Mouse (Mus musculus) embryo, embryonic 10.5 days (tissue): ENCODE data around the gene Vmn1r167.
"Not testable (repeated sequence)": the region's sequence is repeated elsewhere in the genome, so short reads cannot be mapped to it uniquely, and the experiment has no call there.

Experiments
- DNase-seq: peaks from one replicate; pipeline ENCODE4 v3.0.0-alpha.2; 2015; ENCODE audit warnings: low spot score

Gene Vmn1r167

DNA sequence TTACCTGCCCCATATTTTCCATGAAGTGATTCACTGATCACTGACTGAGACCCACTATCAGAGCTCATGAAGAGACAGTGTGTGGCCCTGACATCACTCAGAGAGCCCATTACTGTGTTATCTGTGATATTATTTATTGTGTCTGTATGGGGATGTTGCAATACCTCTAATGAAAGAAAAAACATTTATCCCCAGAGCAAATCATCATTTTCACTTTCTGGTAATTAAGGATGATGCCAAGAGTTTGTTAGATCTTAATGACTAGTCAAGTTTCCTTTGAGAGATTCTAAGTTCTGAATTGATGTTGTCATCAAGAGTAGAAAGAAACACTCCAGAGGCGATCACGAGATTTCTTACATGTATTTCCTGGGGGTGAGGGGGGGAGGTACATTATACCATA, at the start of gene Vmn1r167:
TSS of gene Vmn1r167 (minus strand) at position 101 of the 400 bp plus-strand sequence.
- DNase-seq: not testable (repeated sequence)

DNA sequence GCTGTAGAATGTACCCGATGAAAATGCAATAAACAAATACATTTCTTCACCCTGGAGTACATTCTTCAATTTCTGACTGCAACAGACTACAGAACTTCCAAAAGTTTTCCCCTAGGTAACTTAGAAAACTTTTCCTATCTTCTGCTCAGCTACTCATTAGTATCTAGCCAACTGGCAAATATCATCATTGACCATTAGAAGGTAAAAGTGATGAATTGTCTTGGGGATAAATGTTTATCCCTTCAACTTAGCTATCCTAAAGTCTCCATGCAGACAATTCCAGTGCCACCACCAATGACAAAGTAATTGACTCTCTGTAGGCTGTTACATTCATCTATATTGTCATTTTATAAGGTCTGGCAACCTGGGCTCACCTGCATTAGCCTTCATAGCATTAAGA, 32.4 kb upstream of the Vmn1r167 start, which contains the start of gene Vmn1r168:
TSS of gene Vmn1r168 (plus strand) at position 301 of the 400 bp plus-strand sequence.
- DNase-seq: not testable (repeated sequence)

DNA sequence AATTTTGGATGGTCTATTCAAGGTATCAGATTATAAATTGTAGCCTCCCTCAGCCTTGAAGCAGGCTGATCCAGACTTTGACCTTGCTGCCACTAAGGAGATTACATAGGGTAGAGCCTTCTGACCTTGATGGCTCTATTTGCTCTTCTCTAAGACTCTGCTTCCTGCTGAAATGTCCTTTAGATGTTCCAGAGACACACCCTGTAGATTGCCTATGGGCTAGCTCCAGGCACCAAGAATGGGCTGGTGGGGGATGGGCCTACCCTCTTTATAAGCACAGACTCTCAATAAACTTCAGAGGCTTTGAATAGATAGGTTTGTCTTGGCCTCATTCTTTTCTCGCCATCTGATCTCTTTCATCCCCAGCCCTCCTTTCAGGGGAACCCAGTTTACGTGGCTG, 34.1 kb downstream of the Vmn1r167 start:
- not testable (repeated sequence) for DNase-seq

DNA sequence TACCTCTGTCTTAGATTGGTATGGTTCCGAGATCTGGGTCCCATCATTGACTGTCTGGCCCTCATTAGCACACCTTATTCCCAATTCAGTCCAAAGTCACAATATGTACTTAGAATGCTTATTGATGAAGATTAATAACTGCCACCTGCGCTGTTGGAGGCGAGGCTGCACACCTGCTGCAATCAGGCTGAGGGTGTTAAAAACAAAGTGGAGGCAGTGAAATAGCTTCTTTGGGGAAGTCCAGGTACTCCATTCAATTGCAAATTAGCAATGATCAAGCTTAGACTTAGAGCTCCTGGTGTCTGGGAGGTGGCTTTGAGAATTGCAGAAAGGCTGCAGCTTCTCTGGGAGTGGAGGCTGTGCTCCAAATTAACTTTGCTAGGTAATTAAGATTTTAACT, 36.2 kb downstream of the Vmn1r167 start:
- not testable (repeated sequence) for DNase-seq

DNA sequence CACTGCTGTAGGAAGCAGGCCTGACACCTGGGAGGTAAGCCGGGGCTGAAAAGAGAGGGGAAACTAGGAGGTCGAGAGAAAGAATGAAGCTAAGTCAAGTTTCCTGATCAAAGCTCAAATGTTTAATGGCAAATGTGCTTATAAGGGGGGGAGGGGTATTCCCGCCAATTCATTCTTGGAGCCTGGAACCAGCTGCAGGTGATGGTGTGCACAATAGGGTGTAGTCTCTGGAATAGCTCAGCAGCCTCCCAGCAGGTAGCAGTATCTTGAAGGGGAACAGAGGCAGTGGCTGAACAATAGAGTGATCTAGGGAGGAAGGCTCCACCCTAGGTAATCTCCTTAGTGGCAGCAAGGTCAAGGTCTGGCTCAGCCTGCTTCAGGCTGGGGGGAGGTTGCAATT, 36.8 kb downstream of the Vmn1r167 start:
- DNase-seq: not testable (repeated sequence)
